ENCODE assay signal across 31 mouse cellular contexts in the genomic region with DNA sequence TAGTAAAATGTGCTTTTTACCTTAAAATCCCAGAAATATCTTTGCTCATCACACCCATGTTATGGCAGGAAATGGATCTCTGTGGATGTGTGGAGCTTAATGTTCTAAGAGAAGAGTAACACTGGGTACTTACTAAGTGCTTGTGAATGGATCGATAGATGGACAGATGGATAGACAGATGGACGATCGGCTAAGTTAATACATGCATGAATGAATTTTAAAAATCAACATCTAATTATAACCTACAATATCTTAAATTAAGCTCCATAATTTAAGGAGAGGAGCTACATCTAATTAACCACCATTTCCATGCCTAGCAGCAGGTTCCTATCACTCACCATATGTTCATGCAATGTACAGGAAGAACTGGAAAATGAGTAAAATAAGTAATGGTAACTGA. TPM values are rescaled to one million over a fixed set of nuclear protein-coding genes. Genes with fewer than 3 reads are reported as not detected.
DNase-seq lines count a peak whose midpoint lies in the region; ATAC-seq and TF ChIP-seq lines count a peak whose summit lies in the region.
"Had no signal": no experiment of that assay in that cellular context is flagged by ENCODE, and none has a peak within 500 bp of the region (broad histone marks: within the 10 kb centered on the region; RNA-seq: fewer than 3 reads in every experiment).

No protein-coding gene starts in this region.

- peak; percentile 8 to 12 for DNase-seq in layer of hippocampus, adult 8-10 months (ENCODE audit: low spot score in 2 of 2)
- DNase-seq in layer of hippocampus, postnatal 10 days (ENCODE audit: low spot score in 2 of 2), result no peak
- peak; percentile 68 for DNase-seq in brain, embryonic 14.5 days (ENCODE audit: low read depth)
- DNase-seq in telencephalon, adult 2 months (ENCODE audit: low read depth, low spot score), result peak; percentile 10
- no peak for DNase-seq in adrenal gland, adult 2 months
- DNase-seq: adrenal gland, postnatal 25 days; B cell, adult 2 months; cerebellum, adult 11 months; cerebellum, adult 2 months; cerebellum, adult 9-11 months; cerebellum, postnatal 25 days; embryo, embryonic 11 days; gastrocnemius, adult 2 months; gastrocnemius, postnatal 14 days; heart, postnatal 10 days; heart, postnatal 36 days had no signal

- H3K4me1 ChIP-seq in forebrain, embryonic 16.5 days (replicated peaks; ENCODE audit: control insufficient read depth, insufficient read depth, low read length), result no peaks in the 10 kb centered on the region
- no peaks in the 10 kb centered on the region for H3K4me1 ChIP-seq in forebrain, embryonic 12.5 days
- H3K4me1 ChIP-seq: embryonic facial prominence, embryonic 10.5 days; embryonic facial prominence, embryonic 13.5 days; forebrain, embryonic 15.5 days; heart, embryonic 12.5 days; heart, embryonic 15.5 days; hindbrain, embryonic 10.5 days; hindbrain, embryonic 13.5 days; intestine, embryonic 15.5 days had no signal

- WGBS in forebrain, embryonic 16.5 days, result 52% methylated on average over 3 of the region's 3 CpGs
- 83% methylated on average over 3 of the region's 3 CpGs for WGBS in forebrain, embryonic 12.5 days

- no peaks in the 10 kb centered on the region for H3K27me3 ChIP-seq in forebrain, embryonic 16.5 days (replicated peaks; ENCODE audit: control insufficient read depth, insufficient read depth, low read length)
- no peaks in the 10 kb centered on the region for H3K27me3 ChIP-seq in forebrain, embryonic 12.5 days
- H3K27me3 ChIP-seq: CH12.LX; embryonic facial prominence, embryonic 13.5 days; forebrain, embryonic 15.5 days; heart, embryonic 12.5 days; heart, embryonic 15.5 days; hindbrain, embryonic 13.5 days; intestine, embryonic 15.5 days had no signal

- H3K36me3 ChIP-seq in forebrain, embryonic 16.5 days (ENCODE audit: control insufficient read depth, insufficient read depth), result no peaks in the 10 kb centered on the region
- no peaks in the 10 kb centered on the region for H3K36me3 ChIP-seq in forebrain, embryonic 12.5 days (replicated peaks)
- H3K36me3 ChIP-seq: embryonic facial prominence, embryonic 10.5 days; embryonic facial prominence, embryonic 13.5 days; forebrain, embryonic 15.5 days; G1E; heart, embryonic 12.5 days; heart, embryonic 15.5 days; hindbrain, embryonic 10.5 days; hindbrain, embryonic 13.5 days; intestine, embryonic 15.5 days had no signal

- H3K4me2 ChIP-seq in forebrain, embryonic 16.5 days (ENCODE audit: low read length), result no peak overlapping the region
- no peak overlapping the region for H3K4me2 ChIP-seq in forebrain, embryonic 12.5 days
- H3K4me2 ChIP-seq: embryonic facial prominence, embryonic 13.5 days; forebrain, embryonic 15.5 days; heart, embryonic 12.5 days; heart, embryonic 15.5 days; hindbrain, embryonic 13.5 days; intestine, embryonic 15.5 days had no signal

- no peak for TF ChIP-seq POLR2A in brain, embryonic 14.5 days (IDR thresholded peaks at IDR 0.05; ENCODE audit: borderline replicate concordance, extremely low read depth, insufficient read depth, insufficient read length, poor library complexity, severe bottlenecking)

- H3K27ac ChIP-seq in forebrain, embryonic 16.5 days (ENCODE audit: low read length), result no peak overlapping the region
- H3K27ac ChIP-seq in forebrain, embryonic 12.5 days, result no peak overlapping the region
- H3K27ac ChIP-seq: embryonic facial prominence, embryonic 10.5 days; embryonic facial prominence, embryonic 13.5 days; forebrain, embryonic 15.5 days; gastrocnemius, adult 2 months; heart, embryonic 15.5 days; hindbrain, embryonic 10.5 days; hindbrain, embryonic 13.5 days; intestine, embryonic 15.5 days had no signal

- no peak overlapping the region for H3K9ac ChIP-seq in forebrain, embryonic 16.5 days (replicated peaks; ENCODE audit: low read depth, low read length)
- no peak overlapping the region for H3K9ac ChIP-seq in forebrain, embryonic 12.5 days
- H3K9ac ChIP-seq: embryonic facial prominence, embryonic 13.5 days; forebrain, embryonic 15.5 days; heart, embryonic 12.5 days; heart, embryonic 15.5 days; hindbrain, embryonic 13.5 days; intestine, embryonic 15.5 days had no signal

- no peak for TF ChIP-seq CTCF in brain, embryonic 14.5 days (IDR thresholded peaks at IDR 0.05; ENCODE audit: borderline replicate concordance, extremely low read depth, insufficient read depth, insufficient read length)

- peaks cover 8% of the 10 kb centered on the region; the same call in 1 of the 2 replicates for H3K9me3 ChIP-seq in forebrain, embryonic 16.5 days (ENCODE audit: control insufficient read depth, low read length)
- H3K9me3 ChIP-seq in forebrain, embryonic 12.5 days, result no peaks in the 10 kb centered on the region
- H3K9me3 ChIP-seq: embryonic facial prominence, embryonic 10.5 days; embryonic facial prominence, embryonic 13.5 days; forebrain, embryonic 15.5 days; G1E; heart, embryonic 15.5 days; hindbrain, embryonic 10.5 days; intestine, embryonic 15.5 days had no signal

- no peak overlapping the region for H3K4me3 ChIP-seq in forebrain, embryonic 16.5 days (replicated peaks; ENCODE audit: low read length)
- no peak overlapping the region for H3K4me3 ChIP-seq in forebrain, embryonic 12.5 days (replicated peaks)
- H3K4me3 ChIP-seq: embryonic facial prominence, embryonic 10.5 days; embryonic facial prominence, embryonic 13.5 days; erythroblast, embryonic 14.5 days; forebrain, embryonic 15.5 days; gastrocnemius, adult 2 months; heart, embryonic 12.5 days; heart, embryonic 15.5 days; hindbrain, embryonic 10.5 days; hindbrain, embryonic 13.5 days; intestine, embryonic 15.5 days had no signal

- peak; percentile 62 for ATAC-seq in forebrain, embryonic 16.5 days
- no peak for ATAC-seq in forebrain, embryonic 12.5 days (ENCODE audit: low FRiP score)
- ATAC-seq: forebrain, embryonic 15.5 days; hindbrain, embryonic 16.5 days; intestine, embryonic 15.5 days; Patski had no signal

RNA-seq across cellular contexts. Expression of gene Dhrs7, which starts 45.3 kb away (rescaled TPM):
- 7.9 and 11.2 TPM in 2 replicates for polyA plus RNA-seq in forebrain, embryonic 16.5 days (2015; fragmentation: Nextera tagmentation; extraction: Ambion mirVana)
- polyA plus RNA-seq in forebrain, embryonic 12.5 days (2016; fragmentation: Nextera tagmentation; extraction: Ambion mirVana), result 5.2 and 5.9 TPM in 2 replicates
- 10 to 100 TPM; 40.5 to 47.7 (median 46.1) TPM for total RNA-seq in layer of hippocampus, adult 8-10 months (2022)
- 10 to 100 TPM; 42.7 to 45.8 TPM for total RNA-seq in layer of hippocampus, postnatal 10 days (2021)
- polyA plus RNA-seq in brain, embryonic 14.5 days (2012; rRNA removed), result 6.0 and 6.8 TPM in 2 replicates
- total RNA-seq in adrenal gland, adult 2 months (2021), result 100 to 1,000 TPM; 159 to 195 TPM
- polyA plus RNA-seq in adrenal gland, adult 2 months (2012; rRNA removed), result 45.8 and 59.2 TPM in 2 replicates
- polyA plus RNA-seq: erythroblast, embryonic 14.5 days had no signal

RNA-seq across cellular contexts. Expression of gene Ppm1a, which starts 47.3 kb away (rescaled TPM):
- 52.8 and 55.0 TPM in 2 replicates for polyA plus RNA-seq in forebrain, embryonic 16.5 days (2015; fragmentation: Nextera tagmentation; extraction: Ambion mirVana)
- 63.4 and 80.9 TPM in 2 replicates for polyA plus RNA-seq in forebrain, embryonic 12.5 days (2016; fragmentation: Nextera tagmentation; extraction: Ambion mirVana)
- 100 to 1,000 TPM; 242 to 265 (median 252) TPM for total RNA-seq in layer of hippocampus, adult 8-10 months (2022)
- 100 to 1,000 TPM; 226 to 239 TPM for total RNA-seq in layer of hippocampus, postnatal 10 days (2021)
- polyA plus RNA-seq in brain, embryonic 14.5 days (2012; rRNA removed), result 113 and 137 TPM in 2 replicates
- 100 to 1,000 TPM; 232 to 265 TPM for total RNA-seq in adrenal gland, adult 2 months (2021)
- polyA plus RNA-seq in adrenal gland, adult 2 months (2012; rRNA removed), result 39.0 and 48.1 TPM in 2 replicates

Comparison
In these comparisons a context has a peak if more than half of its experiments do, and no peak if none do; other contexts are left out.
1. DNase-seq: peak in layer of hippocampus, adult 8-10 months (2 of 2), brain, embryonic 14.5 days (single experiment) and telencephalon, adult 2 months (single experiment); none in layer of hippocampus, postnatal 10 days (0 of 2) and adrenal gland, adult 2 months (single experiment).